Mouse (Mus musculus) MN1 (cell line): Measurements from ENCODE around the gene Chst7.
A peak's percentile ranks its signal among the peaks of the same experiment; 100 is the strongest.

Source experiments
- DNase-seq: peaks from one replicate; pipeline ENCODE4 v3.0.0-alpha.2; 2016; ENCODE audit warnings: low spot score

Gene Chst7

GRCm38 (mm10) chrX:20059381-20059971, at the start of gene Chst7:
TSS of gene Chst7 (plus strand) at chrX:20059560.
- DNase-seq: peak; percentile 56

- DNase-seq: no peak
These were observed 47.1 kb upstream of the Chst7 start for GRCm38 (mm10) chrX:20012211-20012610.

- DNase-seq: peak; percentile 46
These were observed 38.4 kb upstream of the Chst7 start for GRCm38 (mm10) chrX:20020942-20021341.

- peak; percentile 7 for DNase-seq
These were observed 872 bp downstream of the Chst7 start for GRCm38 (mm10) chrX:20060096-20060768.

- DNase-seq: no peak
These were observed 1.5 kb downstream of the Chst7 start for GRCm38 (mm10) chrX:20060769-20061315.

- peak; percentile 64 for DNase-seq
These were observed 2.6 kb downstream of the Chst7 start for GRCm38 (mm10) chrX:20061764-20062480.

GRCm38 (mm10) chrX:20066636-20067035, 7.3 kb downstream of the Chst7 start:
- DNase-seq: no peak

GRCm38 (mm10) chrX:20070196-20070595, 10.8 kb downstream of the Chst7 start:
- no peak for DNase-seq

- no peak for DNase-seq
These were observed 58.4 kb downstream of the Chst7 start for GRCm38 (mm10) chrX:20117717-20118116.

GRCm38 (mm10) chrX:20125481-20125880, 66.1 kb downstream of the Chst7 start:
- DNase-seq: no peak

GRCm38 (mm10) chrX:20128951-20129350, 69.6 kb downstream of the Chst7 start:
- DNase-seq: no peak

GRCm38 (mm10) chrX:20129466-20129865, 70.1 kb downstream of the Chst7 start:
- DNase-seq: no peak
